Comparison of ENCODE assay signal across 8 mouse cellular contexts in the genomic region with DNA sequence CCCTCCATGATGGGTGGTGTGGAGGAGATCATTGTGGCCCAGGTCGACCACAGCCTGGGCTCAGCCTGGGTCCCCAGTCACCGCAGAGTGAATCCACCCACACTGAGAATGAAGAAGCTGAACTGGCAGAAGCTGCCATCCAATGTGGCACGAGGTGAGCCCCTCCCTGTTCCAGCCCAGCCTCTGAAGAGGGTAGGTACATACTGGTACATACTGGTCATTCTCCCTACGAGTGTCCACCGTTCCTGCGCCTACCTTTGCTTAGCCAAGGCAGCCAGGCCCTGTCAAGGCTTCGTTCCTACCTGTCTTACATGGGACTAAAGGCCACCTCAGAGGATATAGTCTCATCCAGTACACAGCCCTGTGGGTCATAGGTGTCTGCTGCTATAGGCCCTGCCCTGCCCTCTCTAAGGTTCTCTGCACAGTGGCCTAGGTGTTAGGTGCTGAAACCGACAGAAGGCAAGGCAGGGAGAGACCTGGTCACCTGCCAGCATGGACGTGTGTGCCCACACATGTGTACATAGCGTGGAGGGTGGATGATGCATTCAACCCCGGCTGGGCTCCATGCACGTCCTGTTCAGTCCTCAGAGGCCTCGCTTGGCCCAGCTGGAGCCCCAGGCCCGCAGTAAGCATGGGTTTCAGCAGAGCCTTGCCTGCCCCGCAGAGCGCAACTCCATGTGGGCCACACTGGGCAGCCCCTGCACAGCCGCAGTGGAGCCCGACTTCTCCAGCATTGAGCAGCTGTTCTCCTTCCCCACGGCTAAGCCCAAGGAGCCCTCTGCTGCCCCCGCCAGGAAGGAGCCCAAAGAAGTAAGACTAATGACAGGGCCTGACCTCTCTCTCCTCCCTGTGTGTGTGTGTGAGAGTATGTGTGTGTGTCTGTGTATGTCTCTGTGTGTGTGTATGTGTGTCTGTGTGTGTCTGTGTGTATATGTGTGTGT. TPM values are rescaled to one million over a fixed set of nuclear protein-coding genes. Genes with fewer than 3 reads are reported as not detected.
DNase-seq lines count a peak whose midpoint lies in the region; ATAC-seq lines count a peak whose summit lies in the region.

No protein-coding gene starts in this region.

- H3K9ac ChIP-seq in embryonic facial prominence, embryonic 11.5 days (replicated peaks; ENCODE audit: low read length), result no peak overlapping the region
- peak overlapping the region; percentile 12; the same call in 1 of the 2 replicates for H3K9ac ChIP-seq in intestine, embryonic 15.5 days
- H3K9ac ChIP-seq in lung, embryonic 16.5 days (ENCODE audit: low read length), result no peak overlapping the region

- H3K4me3 ChIP-seq in embryonic facial prominence, embryonic 11.5 days (ENCODE audit: low read depth, low read length), result no peak overlapping the region
- no peak overlapping the region for H3K4me3 ChIP-seq in intestine, embryonic 15.5 days (replicated peaks)
- no peak overlapping the region for H3K4me3 ChIP-seq in lung, embryonic 16.5 days (ENCODE audit: low read length)

- H3K36me3 ChIP-seq in embryonic facial prominence, embryonic 11.5 days (replicated peaks; ENCODE audit: control insufficient read depth, insufficient read depth, low read depth, low read length), result no peaks in the 10 kb centered on the region
- no peaks in the 10 kb centered on the region; the same call in 1 of the 2 replicates for H3K36me3 ChIP-seq in intestine, embryonic 15.5 days
- no peaks in the 10 kb centered on the region; the same call in 1 of the 2 replicates for H3K36me3 ChIP-seq in lung, embryonic 16.5 days (ENCODE audit: control insufficient read depth, insufficient read depth, low read length)

- 61% methylated on average over 20 of the region's 20 CpGs for WGBS in embryonic facial prominence, embryonic 11.5 days
- WGBS in intestine, embryonic 15.5 days, result 64% methylated on average over 20 of the region's 20 CpGs
- WGBS in lung, embryonic 16.5 days, result 57% methylated on average over 20 of the region's 20 CpGs

- no peak overlapping the region for H3K4me2 ChIP-seq in embryonic facial prominence, embryonic 11.5 days (ENCODE audit: low read depth, low read length)
- no peak overlapping the region for H3K4me2 ChIP-seq in intestine, embryonic 15.5 days (replicated peaks)
- H3K4me2 ChIP-seq in lung, embryonic 16.5 days (ENCODE audit: low read depth, low read length), result no peak overlapping the region

- no peaks in the 10 kb centered on the region for H3K9me3 ChIP-seq in embryonic facial prominence, embryonic 11.5 days (replicated peaks; ENCODE audit: control insufficient read depth, low read length)
- no peaks in the 10 kb centered on the region for H3K9me3 ChIP-seq in intestine, embryonic 15.5 days
- no peaks in the 10 kb centered on the region for H3K9me3 ChIP-seq in lung, embryonic 16.5 days (ENCODE audit: control insufficient read depth, low read length)

- peaks cover 3% of the 10 kb centered on the region; the same call in 1 of the 2 replicates for H3K4me1 ChIP-seq in embryonic facial prominence, embryonic 11.5 days (ENCODE audit: control insufficient read depth, insufficient read depth, low read length)
- H3K4me1 ChIP-seq in intestine, embryonic 15.5 days (replicated peaks), result peaks cover 6% of the 10 kb centered on the region; the same call in 1 of the 2 replicates
- no peaks in the 10 kb centered on the region for H3K4me1 ChIP-seq in lung, embryonic 16.5 days (replicated peaks; ENCODE audit: control insufficient read depth, insufficient read depth, low read length)

- ATAC-seq in frontal cortex, adult (ENCODE audit: low TSS enrichment), result peak; percentile 54
- ATAC-seq in embryonic facial prominence, embryonic 11.5 days (replicated peaks; ENCODE audit: insufficient number of reproducible peaks, low FRiP score, low TSS enrichment, low read depth), result peak; percentile 57; the same call in 1 of the 2 replicates
- peak; percentile 77 for ATAC-seq in intestine, embryonic 15.5 days
- peak; percentile 70 for ATAC-seq in lung, embryonic 16.5 days (ENCODE audit: low read depth)

- H3K27ac ChIP-seq in embryonic facial prominence, embryonic 11.5 days (replicated peaks; ENCODE audit: low read depth, low read length), result no peak overlapping the region
- H3K27ac ChIP-seq in intestine, embryonic 15.5 days, result no peak overlapping the region
- H3K27ac ChIP-seq in lung, embryonic 16.5 days (ENCODE audit: low read length), result no peak overlapping the region

- DNase-seq in frontal cortex, postnatal 14 days (ENCODE audit: low spot score in 2 of 2), result no peak
- peak; percentile 74 for DNase-seq in 416B (ENCODE audit: low read depth)
- peak; percentile 54 for DNase-seq in embryonic facial prominence, embryonic 11.5 days (ENCODE audit: low spot score)
- DNase-seq in retina, embryonic 14.5 days (ENCODE audit: low spot score), result peak; percentile 69
- no peak for DNase-seq in right cerebral cortex, postnatal 25 days

- no peaks in the 10 kb centered on the region for H3K27me3 ChIP-seq in embryonic facial prominence, embryonic 11.5 days (ENCODE audit: control insufficient read depth, insufficient read depth, low read length)
- H3K27me3 ChIP-seq in intestine, embryonic 15.5 days (replicated peaks), result no peaks in the 10 kb centered on the region
- no peaks in the 10 kb centered on the region for H3K27me3 ChIP-seq in lung, embryonic 16.5 days (ENCODE audit: control insufficient read depth, insufficient read depth, low read depth, low read length)

RNA-seq across cellular contexts. Expression of gene Adssl1, which starts 14.9 kb away (rescaled TPM):
- polyA plus RNA-seq in embryonic facial prominence, embryonic 11.5 days (2014; fragmentation: Nextera tagmentation; extraction: Ambion mirVana), result 4.0 and 4.2 TPM in 2 replicates
- 2.1 and 2.8 TPM in 2 replicates for polyA plus RNA-seq in intestine, embryonic 15.5 days (2015; fragmentation: Nextera tagmentation; extraction: Ambion mirVana)
- 9.4 and 10.3 TPM in 2 replicates for polyA plus RNA-seq in lung, embryonic 16.5 days (2015; fragmentation: Nextera tagmentation; extraction: Ambion mirVana)

RNA-seq across cellular contexts. Expression of gene Inf2, which starts 16.4 kb away (rescaled TPM):
- polyA plus RNA-seq in embryonic facial prominence, embryonic 11.5 days (2014; fragmentation: Nextera tagmentation; extraction: Ambion mirVana), result 1.6 and 1.9 TPM in 2 replicates
- polyA plus RNA-seq in intestine, embryonic 15.5 days (2015; fragmentation: Nextera tagmentation; extraction: Ambion mirVana), result 2.5 and 2.8 TPM in 2 replicates
- polyA plus RNA-seq in lung, embryonic 16.5 days (2015; fragmentation: Nextera tagmentation; extraction: Ambion mirVana), result 3.5 and 3.7 TPM in 2 replicates

RNA-seq across cellular contexts. Expression of gene Siva1, which starts 39.5 kb away (rescaled TPM):
- 222 and 241 TPM in 2 replicates for polyA plus RNA-seq in embryonic facial prominence, embryonic 11.5 days (2014; fragmentation: Nextera tagmentation; extraction: Ambion mirVana)
- 183 and 225 TPM in 2 replicates for polyA plus RNA-seq in intestine, embryonic 15.5 days (2015; fragmentation: Nextera tagmentation; extraction: Ambion mirVana)
- polyA plus RNA-seq in lung, embryonic 16.5 days (2015; fragmentation: Nextera tagmentation; extraction: Ambion mirVana), result 181 and 206 TPM in 2 replicates

Comparison
In these comparisons a context has a peak if more than half of its experiments do, and no peak if none do; other contexts are left out.
1. DNase-seq: peak in 416B (single experiment), embryonic facial prominence, embryonic 11.5 days (single experiment) and retina, embryonic 14.5 days (single experiment); none in frontal cortex, postnatal 14 days (0 of 2) and right cerebral cortex, postnatal 25 days (single experiment).
2. Peak in every context shown above with its lines, with median percentiles within 50 percentile points of each other: ATAC-seq.